Mouse (Mus musculus): ENCODE results near the gene Kremen2. TPM values are rescaled to one million over a fixed set of nuclear protein-coding genes. Genes with fewer than 3 reads are reported as not detected.
A peak's percentile ranks its signal among the peaks of the same experiment; 100 is the strongest.

Kremen2 gene
- polyA plus RNA-seq, 1 experiment from 2014 or later: 2.6 TPM

DNA sequence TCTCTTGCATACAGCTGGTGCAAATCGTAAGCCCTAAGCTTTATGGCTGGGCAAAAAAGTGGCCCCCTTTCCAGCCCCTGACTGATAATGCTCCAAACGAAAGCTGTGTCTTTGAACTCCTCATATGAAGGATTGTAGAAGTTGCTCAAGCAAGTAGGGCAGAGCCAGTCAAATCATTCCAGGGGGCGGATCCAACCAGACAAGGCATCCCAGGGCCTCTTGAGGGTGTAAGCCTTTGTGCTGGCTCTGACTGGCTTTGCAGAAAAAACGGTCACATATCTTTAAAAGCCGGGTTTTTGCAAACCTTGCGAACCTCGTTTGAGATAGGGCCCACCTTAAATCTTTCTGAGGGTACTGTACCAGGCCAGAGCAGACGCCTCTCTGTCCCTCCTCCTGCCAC, 1.6 kb downstream of the Kremen2 start:
- Histone ChIP-seq H3K27me3 (ENCODE audit: control insufficient read depth, insufficient read depth, low read length) (peaks cover 61% of the 10 kb centered on the region), H3K9ac (ENCODE audit: low read length) (no peak overlapping the region), H3K4me3 (ENCODE audit: low read depth, low read length) (no peak overlapping the region), H3K36me3 (ENCODE audit: control insufficient read depth, insufficient read depth, low read length) (no peaks in the 10 kb centered on the region), H3K27ac (ENCODE audit: low read depth, low read length) (no peak overlapping the region), H3K9me3 (ENCODE audit: control insufficient read depth, low read length) (no peaks in the 10 kb centered on the region), H3K4me1 (replicated peaks; ENCODE audit: control insufficient read depth, insufficient read depth, low read length) (peaks cover 21% of the 10 kb centered on the region), H3K4me2 (ENCODE audit: low read depth, low read length, severe bottlenecking) (no peak overlapping the region)
- 14% methylated on average over 8 of the region's 8 CpGs for WGBS
- ATAC-seq (replicated peaks; ENCODE audit: low FRiP score) (no peak), DNase-seq (ENCODE audit: low spot score) (no peak)

DNA sequence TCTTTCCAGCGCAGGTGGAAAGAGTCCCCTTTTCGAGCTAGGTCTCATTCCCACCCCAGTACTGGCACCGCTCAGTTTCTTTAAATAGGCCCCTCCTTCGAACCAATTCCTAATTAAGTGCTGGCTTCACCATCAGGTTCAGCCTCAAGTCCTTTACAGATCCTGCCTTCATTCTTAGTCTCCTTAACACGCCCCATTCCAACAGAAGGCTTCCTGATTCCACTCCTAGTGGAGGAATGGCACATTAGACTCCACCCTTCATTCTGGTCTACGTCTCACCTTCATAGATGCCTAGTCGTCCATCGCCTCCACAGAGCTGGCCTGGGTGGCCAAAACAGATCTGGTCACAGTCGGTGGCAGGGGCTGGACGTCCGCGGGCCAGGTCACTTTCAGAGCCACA, 2.7 kb downstream of the Kremen2 start:
- H3K4me1 ChIP-seq (replicated peaks; ENCODE audit: control insufficient read depth, insufficient read depth, low read length): peaks cover 28% of the 10 kb centered on the region
- H3K27me3 ChIP-seq (ENCODE audit: control insufficient read depth, insufficient read depth, low read length): peaks cover 61% of the 10 kb centered on the region
- H3K9ac ChIP-seq (ENCODE audit: low read length): no peak overlapping the region
- H3K4me3 ChIP-seq (ENCODE audit: low read depth, low read length): no peak overlapping the region
- no peak overlapping the region for H3K27ac ChIP-seq (ENCODE audit: low read depth, low read length)
- DNase-seq (ENCODE audit: low spot score) (no peak), ATAC-seq (replicated peaks; ENCODE audit: low FRiP score) (no peak)
- H3K4me2 ChIP-seq (ENCODE audit: low read depth, low read length, severe bottlenecking): no peak overlapping the region
- H3K9me3 ChIP-seq (ENCODE audit: control insufficient read depth, low read length): no peaks in the 10 kb centered on the region
- H3K36me3 ChIP-seq (ENCODE audit: control insufficient read depth, insufficient read depth, low read length): no peaks in the 10 kb centered on the region
- WGBS: 61% methylated on average over 12 of the region's 12 CpGs

DNA sequence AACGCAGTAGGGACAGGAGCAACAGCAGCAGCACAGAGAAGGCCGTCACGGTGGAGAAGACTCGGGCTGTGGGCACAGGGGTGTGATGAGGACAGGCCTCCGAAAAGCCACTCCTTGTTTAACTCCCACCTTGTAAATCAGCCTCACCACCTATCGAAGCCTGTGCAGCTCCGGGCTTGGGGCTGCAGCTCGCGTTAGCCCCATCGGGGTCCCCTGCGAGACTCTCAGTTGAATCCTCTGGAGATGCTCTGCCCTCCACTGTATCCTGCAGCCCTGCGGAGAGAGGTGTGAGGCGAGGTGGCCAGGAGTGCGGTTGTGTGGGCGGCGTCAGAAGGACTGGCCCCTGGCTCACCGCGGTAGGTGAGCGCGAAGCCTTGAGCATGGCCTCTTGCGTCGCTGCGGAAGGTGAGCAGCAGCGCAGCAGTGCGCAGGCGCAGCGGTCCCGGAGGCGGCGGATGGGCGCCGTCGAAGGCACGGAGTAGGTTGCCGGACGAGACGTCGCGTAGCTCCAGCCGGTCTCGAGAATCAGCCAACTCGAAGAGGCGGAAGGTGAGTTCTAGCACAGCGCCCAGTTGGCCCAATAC, 3.3 kb downstream of the Kremen2 start:
- peak overlapping the region; percentile 7; the same call in 1 of the 2 replicates for H3K4me3 ChIP-seq (ENCODE audit: low read depth, low read length)
- H3K36me3 ChIP-seq (ENCODE audit: control insufficient read depth, insufficient read depth, low read length): no peaks in the 10 kb centered on the region
- 9% methylated on average over 44 of the region's 44 CpGs for WGBS
- no peak overlapping the region for H3K27ac ChIP-seq (ENCODE audit: low read depth, low read length)
- H3K4me2 ChIP-seq (ENCODE audit: low read depth, low read length, severe bottlenecking): peak overlapping the region; percentile 37
- no peak overlapping the region for H3K9ac ChIP-seq (ENCODE audit: low read length)
- no peak for ATAC-seq (replicated peaks; ENCODE audit: low FRiP score)
- DNase-seq (ENCODE audit: low spot score): no peak
- H3K4me1 ChIP-seq (replicated peaks; ENCODE audit: control insufficient read depth, insufficient read depth, low read length): peaks cover 28% of the 10 kb centered on the region
- peaks cover 61% of the 10 kb centered on the region for H3K27me3 ChIP-seq (ENCODE audit: control insufficient read depth, insufficient read depth, low read length)
- H3K9me3 ChIP-seq (ENCODE audit: control insufficient read depth, low read length): no peaks in the 10 kb centered on the region

DNA sequence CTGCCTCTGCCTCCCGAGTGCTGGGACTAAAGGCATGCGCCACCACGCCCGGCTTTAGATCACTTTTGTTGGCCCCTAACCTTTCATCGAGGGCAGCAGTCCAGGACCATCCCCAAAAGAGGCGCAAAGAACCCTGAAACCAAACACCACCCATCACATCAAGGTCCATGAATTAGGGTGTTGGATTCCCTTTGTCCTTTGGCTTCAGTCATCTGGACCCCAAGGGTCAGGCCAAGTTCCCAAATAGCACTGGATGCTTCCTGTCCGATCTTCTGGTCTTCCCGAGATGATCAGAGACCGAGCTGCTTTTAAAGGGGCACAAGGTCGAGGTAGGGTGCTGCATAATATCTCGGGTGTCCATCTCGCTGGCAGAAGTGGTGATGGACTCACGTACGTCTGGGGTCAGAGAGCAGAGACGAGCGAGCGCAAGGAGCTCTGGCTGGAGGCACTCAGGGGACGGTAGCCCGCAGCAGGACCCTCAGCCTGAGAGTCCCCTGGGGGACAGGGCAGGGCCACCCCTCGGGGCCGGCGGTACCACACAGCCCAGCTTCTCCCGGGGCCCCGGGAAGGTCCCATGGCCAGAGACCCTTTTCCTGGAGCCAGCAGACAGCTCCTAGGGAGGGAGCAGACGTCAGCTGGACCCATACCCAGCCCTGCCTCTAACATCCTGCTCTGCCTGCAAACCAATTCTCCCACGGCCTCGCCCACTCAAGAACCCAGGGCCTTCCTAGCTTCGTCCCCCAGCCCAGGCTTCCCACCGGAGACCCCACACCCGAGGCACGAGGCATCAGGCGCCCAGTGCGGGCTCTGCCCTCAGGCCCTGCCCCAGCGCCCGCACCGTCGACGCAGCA, 4.0 kb downstream of the Kremen2 start:
- Histone ChIP-seq H3K4me2 (ENCODE audit: low read depth, low read length, severe bottlenecking) (no peak overlapping the region), H3K9ac (ENCODE audit: low read length) (no peak overlapping the region), H3K9me3 (ENCODE audit: control insufficient read depth, low read length) (no peaks in the 10 kb centered on the region), H3K4me3 (ENCODE audit: low read depth, low read length) (no peak overlapping the region), H3K27ac (ENCODE audit: low read depth, low read length) (no peak overlapping the region), H3K36me3 (ENCODE audit: control insufficient read depth, insufficient read depth, low read length) (no peaks in the 10 kb centered on the region), H3K4me1 (replicated peaks; ENCODE audit: control insufficient read depth, insufficient read depth, low read length) (peaks cover 28% of the 10 kb centered on the region), H3K27me3 (ENCODE audit: control insufficient read depth, insufficient read depth, low read length) (peaks cover 61% of the 10 kb centered on the region)
- ATAC-seq (replicated peaks; ENCODE audit: low FRiP score) (no peak), DNase-seq (ENCODE audit: low spot score) (no peak)
- 49% methylated on average over 38 of the region's 38 CpGs for WGBS

DNA sequence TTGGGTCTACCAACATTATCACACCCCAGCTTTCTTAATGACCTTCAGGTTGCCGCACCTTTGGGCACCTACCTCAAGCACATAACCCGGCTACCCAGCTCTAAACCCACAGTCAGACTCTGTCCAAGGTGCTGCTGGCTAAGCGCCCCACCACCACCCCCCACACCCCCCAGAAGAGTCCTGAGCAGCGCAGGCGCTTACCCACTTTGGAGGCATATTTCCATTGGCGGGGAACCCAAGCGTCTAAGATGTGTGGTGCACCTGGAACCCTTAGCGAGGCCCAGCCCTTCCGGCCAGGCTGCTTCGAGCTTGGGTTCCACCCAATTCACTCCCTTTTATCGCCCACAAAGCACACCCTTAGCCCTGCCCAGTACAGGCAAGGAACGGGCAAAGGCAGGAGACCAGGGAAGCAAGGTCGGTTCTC, 5.0 kb downstream of the Kremen2 start, which contains the start of gene Paqr4:
Gene Paqr4, minus strand, starts transcription at position 270 of the 424 bp plus-strand sequence.
- peaks cover 51% of the 10 kb centered on the region for H3K27me3 ChIP-seq (ENCODE audit: control insufficient read depth, insufficient read depth, low read length)
- no peaks in the 10 kb centered on the region for H3K9me3 ChIP-seq (ENCODE audit: control insufficient read depth, low read length)
- no peak; the same call in none of the 2 replicates for ATAC-seq (replicated peaks; ENCODE audit: low FRiP score)
- H3K36me3 ChIP-seq (ENCODE audit: control insufficient read depth, insufficient read depth, low read length): no peaks in the 10 kb centered on the region
- 7% methylated on average over 13 of the region's 13 CpGs for WGBS
- H3K9ac ChIP-seq (ENCODE audit: low read length): peak within 1 kb of the TSS; percentile 74
- H3K27ac ChIP-seq (ENCODE audit: low read depth, low read length): peak within 1 kb of the TSS; percentile 46; the same call in 1 of the 2 replicates
- H3K4me2 ChIP-seq (ENCODE audit: low read depth, low read length, severe bottlenecking): peak within 1 kb of the TSS; percentile 99
- H3K4me1 ChIP-seq (replicated peaks; ENCODE audit: control insufficient read depth, insufficient read depth, low read length): peaks cover 25% of the 10 kb centered on the region
- H3K4me3 ChIP-seq (ENCODE audit: low read depth, low read length): peak within 1 kb of the TSS; percentile 64
- DNase-seq (ENCODE audit: low spot score): no peak

DNA sequence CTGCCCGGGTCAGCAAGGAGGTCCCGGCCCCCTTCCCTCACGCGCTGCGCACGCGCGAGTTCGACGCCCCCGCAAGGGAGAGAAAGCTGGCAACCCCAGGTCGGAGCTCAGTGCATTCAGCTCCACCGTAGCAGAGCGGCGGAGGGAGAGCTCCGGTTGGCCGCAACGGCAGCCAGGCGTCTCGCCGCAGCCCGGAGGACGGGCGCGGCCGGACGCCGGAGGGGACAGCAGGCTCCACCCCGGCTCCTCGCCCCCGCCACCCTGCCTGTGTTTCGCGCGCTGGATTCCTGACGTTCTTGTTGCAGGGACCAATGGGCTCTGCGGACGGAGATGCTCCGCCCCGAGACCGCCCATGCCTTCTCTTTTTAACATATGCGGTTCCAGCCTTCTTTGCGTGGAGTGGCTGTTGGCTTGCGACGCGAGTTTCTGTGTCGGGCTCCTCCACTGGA, 5.5 kb downstream of the Kremen2 start:
- Histone ChIP-seq H3K27me3 (ENCODE audit: control insufficient read depth, insufficient read depth, low read length) (peaks cover 47% of the 10 kb centered on the region), H3K9me3 (ENCODE audit: control insufficient read depth, low read length) (no peaks in the 10 kb centered on the region), H3K9ac (ENCODE audit: low read length) (peak overlapping the region; percentile 74), H3K4me3 (ENCODE audit: low read depth, low read length) (peak overlapping the region; percentile 64), H3K4me1 (replicated peaks; ENCODE audit: control insufficient read depth, insufficient read depth, low read length) (peaks cover 21% of the 10 kb centered on the region), H3K36me3 (ENCODE audit: control insufficient read depth, insufficient read depth, low read length) (no peaks in the 10 kb centered on the region; the same call in 1 of the 2 replicates), H3K4me2 (ENCODE audit: low read depth, low read length, severe bottlenecking) (peak overlapping the region; percentile 99), H3K27ac (ENCODE audit: low read depth, low read length) (peak overlapping the region; percentile 46; the same call in 1 of the 2 replicates)
- DNase-seq (ENCODE audit: low spot score): peak; percentile 93
- 0% methylated on average over 46 of the region's 46 CpGs for WGBS
- ATAC-seq (replicated peaks; ENCODE audit: low FRiP score): peak; percentile 86

DNA sequence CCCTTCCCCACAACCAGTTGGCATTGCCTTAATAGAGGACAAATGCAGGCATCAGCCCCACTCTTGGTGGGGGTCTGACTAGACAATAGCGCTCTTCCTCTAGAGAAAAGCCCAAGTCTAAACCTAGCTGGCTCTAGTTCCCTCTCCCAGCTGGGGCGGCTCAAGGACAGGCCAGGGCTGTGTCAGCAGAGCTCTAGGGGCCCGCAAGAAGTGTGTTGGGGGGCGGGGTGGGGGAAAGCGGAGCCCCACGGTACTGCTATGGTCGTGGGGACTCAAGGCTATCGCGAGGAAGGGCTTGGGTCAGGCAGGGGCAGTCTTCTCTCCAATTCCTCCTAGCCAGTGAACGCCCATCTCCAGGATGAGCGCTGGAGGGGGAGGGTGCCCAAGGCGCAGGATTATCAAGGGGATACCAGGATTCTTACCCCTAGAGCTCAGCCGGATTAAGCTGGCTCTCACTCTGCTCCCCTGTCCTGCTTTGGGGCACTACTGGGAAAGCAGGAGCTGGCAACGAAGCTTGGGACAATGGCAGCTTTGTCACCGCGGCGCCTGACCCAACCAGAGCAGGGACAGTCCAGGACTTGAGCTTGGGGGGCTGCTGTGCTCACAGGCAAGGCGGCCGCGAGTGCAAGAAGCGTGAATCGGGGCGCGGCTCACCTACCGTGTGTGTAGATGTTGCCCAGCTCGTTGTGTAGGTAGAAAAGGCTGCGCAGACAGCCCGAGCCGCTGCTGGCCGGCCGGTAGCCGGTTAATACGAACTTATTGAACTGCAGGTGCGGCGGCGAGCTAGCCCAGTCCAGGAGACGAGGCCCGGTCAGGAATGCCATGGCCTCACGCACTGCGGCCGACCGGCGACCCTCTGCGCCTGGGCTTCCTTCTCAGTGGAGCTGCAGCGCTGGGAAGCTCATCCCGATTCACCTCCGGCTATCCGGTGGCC, 6.2 kb downstream of the Kremen2 start:
- Histone ChIP-seq H3K4me2 (ENCODE audit: low read depth, low read length, severe bottlenecking) (peak overlapping the region; percentile 99), H3K9me3 (ENCODE audit: control insufficient read depth, low read length) (no peaks in the 10 kb centered on the region), H3K27me3 (ENCODE audit: control insufficient read depth, insufficient read depth, low read length) (peaks cover 41% of the 10 kb centered on the region), H3K4me1 (replicated peaks; ENCODE audit: control insufficient read depth, insufficient read depth, low read length) (peaks cover 17% of the 10 kb centered on the region; the same call in 1 of the 2 replicates), H3K9ac (ENCODE audit: low read length) (peak overlapping the region; percentile 74), H3K4me3 (ENCODE audit: low read depth, low read length) (peak overlapping the region; percentile 64), H3K36me3 (ENCODE audit: control insufficient read depth, insufficient read depth, low read length) (no peaks in the 10 kb centered on the region; the same call in 1 of the 2 replicates), H3K27ac (ENCODE audit: low read depth, low read length) (peak overlapping the region; percentile 46; the same call in 1 of the 2 replicates)
- DNase-seq (ENCODE audit: low spot score) (peak; percentile 78), ATAC-seq (replicated peaks; ENCODE audit: low FRiP score) (peak; percentile 51)
- under 1% methylated on average over 48 of the region's 48 CpGs for WGBS

DNA sequence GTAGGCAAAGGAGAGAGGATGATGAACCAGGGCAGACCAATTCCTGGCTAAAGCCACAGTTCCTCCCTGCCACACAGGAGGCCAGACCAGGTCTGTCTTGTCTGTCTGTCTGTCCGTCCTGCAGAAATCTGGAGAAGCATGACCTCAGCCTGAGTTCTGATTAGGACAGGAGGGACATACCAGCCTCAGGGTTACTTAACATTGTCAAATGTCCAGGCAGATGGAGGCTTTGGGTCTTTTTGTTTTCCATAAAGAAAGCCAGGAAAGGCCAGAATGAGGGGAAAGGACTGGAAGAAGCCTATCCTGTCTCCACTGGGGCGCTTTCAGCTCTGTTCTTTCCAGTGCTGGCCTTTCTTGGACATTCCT, 6.8 kb downstream of the Kremen2 start:
- WGBS: 25% methylated on average over 2 of the region's 2 CpGs
- Histone ChIP-seq H3K9me3 (ENCODE audit: control insufficient read depth, low read length) (no peaks in the 10 kb centered on the region), H3K27me3 (ENCODE audit: control insufficient read depth, insufficient read depth, low read length) (peaks cover 34% of the 10 kb centered on the region), H3K36me3 (ENCODE audit: control insufficient read depth, insufficient read depth, low read length) (no peaks in the 10 kb centered on the region; the same call in 1 of the 2 replicates), H3K4me3 (ENCODE audit: low read depth, low read length) (peak overlapping the region; percentile 64), H3K4me1 (replicated peaks; ENCODE audit: control insufficient read depth, insufficient read depth, low read length) (peaks cover 15% of the 10 kb centered on the region; the same call in 1 of the 2 replicates), H3K9ac (ENCODE audit: low read length) (peak overlapping the region; percentile 74), H3K4me2 (ENCODE audit: low read depth, low read length, severe bottlenecking) (peak overlapping the region; percentile 99), H3K27ac (ENCODE audit: low read depth, low read length) (no peak overlapping the region)
- DNase-seq (ENCODE audit: low spot score) (no peak), ATAC-seq (replicated peaks; ENCODE audit: low FRiP score) (no peak)
